Mouse (Mus musculus) left cerebral cortex, postnatal 36 days (tissue): ENCODE data around the gene Hoxb6. TPM values are rescaled to one million over a fixed set of nuclear protein-coding genes. Genes with fewer than 3 reads are reported as not detected.

Experiments used
- DNase-seq, 2 experiments: peaks; one replicate each; pipeline ENCODE4 v3.0.0; 2021 to 2022; ENCODE audit warnings: low spot score in 2 of 2, mixed read lengths in 1 of 2
- intact Hi-C: fragments of 180-260 bp; cut with DNase I; formaldehyde crosslinking; loops from one replicate; pipeline ENCODE4 v1.15.1; 2025
- microRNA-seq: library from miRNA; unstranded; fragments of <30 nt; microRNA quantifications from one replicate; pipeline ENCODE4 v1.2.0, GENCODE M21; 2022
- total RNA-seq, 2 experiments: library from RNA; stranded (reverse); gene quantifications; 2 replicates each; pipeline ENCODE4 v1.2.3; 2021

Hoxb6 gene
- total RNA-seq, 2 experiments from 2014 or later: not detected

GRCm38 (mm10) chr11:96344061-96344877 lies 52.0 kb downstream of the Hoxb6 start:
- intact Hi-C loops: no loop called here
- no peak for DNase-seq

GRCm38 (mm10) chr11:96344878-96345159 lies 52.5 kb downstream of the Hoxb6 start:
- DNase-seq: no peak
- intact Hi-C loops: no loop called here

- no peak for DNase-seq
- intact Hi-C loops: no loop called here
Measured at GRCm38 (mm10) chr11:96345220-96345892, 53.1 kb downstream of the Hoxb6 start.

- intact Hi-C loops: no loop called here
Measured at GRCm38 (mm10) chr11:96345893-96346806, 53.9 kb downstream of the Hoxb6 start.

GRCm38 (mm10) chr11:96346916-96347520 lies 54.7 kb downstream of the Hoxb6 start:
- no peak for DNase-seq
- intact Hi-C loops: no loop called here

More at GRCm38 (mm10) chr11:96345893-96346806, 53.9 kb downstream of the Hoxb6 start:
- DNase-seq: no peak

GRCm38 (mm10) chr11:96347717-96348116 lies 55.4 kb downstream of the Hoxb6 start:
- no peak for DNase-seq
- intact Hi-C loops: no loop called here

GRCm38 (mm10) chr11:96348141-96348928 lies 56.1 kb downstream of the Hoxb6 start:
- DNase-seq: no peak
- intact Hi-C loops: no loop called here

- intact Hi-C loops: no loop called here
- DNase-seq: no peak
Measured at GRCm38 (mm10) chr11:96348988-96349387, 56.7 kb downstream of the Hoxb6 start.

GRCm38 (mm10) chr11:96349491-96350340 lies 57.4 kb downstream of the Hoxb6 start:
- intact Hi-C loops: loop anchor here (2.0 kb wide), 1 partner anchor 149 kb away; no protein-coding TSS in a partner anchor
- no peak for DNase-seq

GRCm38 (mm10) chr11:96350341-96350624 lies 58.0 kb downstream of the Hoxb6 start, which contains the start of gene Hoxb2:
Gene Hoxb2 (plus strand): TSS chr11:96350525.
- intact Hi-C loops: loop anchor here (2.0 kb wide), 1 partner anchor 149 kb away; no protein-coding TSS in a partner anchor
- no peak for DNase-seq

GRCm38 (mm10) chr11:96350791-96351190 lies 58.5 kb downstream of the Hoxb6 start:
- DNase-seq: no peak
- intact Hi-C loops: loop anchor here (2.0 kb wide), 1 partner anchor 150 kb away; no protein-coding TSS in a partner anchor

Small RNA genes within 50 kb of the gene (microRNA-seq; reads per million reads assigned to microRNA genes)
- gene Mir10a (10.4 reads per million, percentile 30 among the genes with 10 or more reads in this experiment), gene Mir196a-1 (not detected)

Other genes starting within 250 kb of the Hoxb6 start
- gene Ube2z, start 227.1 kb upstream of the Hoxb6 start, total RNA-seq: 10 to 100 TPM; 55.4 to 56.7 TPM
- 100 to 1,000 TPM; 349 to 383 TPM for gene Atp5g1, start 216.8 kb upstream of the Hoxb6 start, total RNA-seq
- not detected for gene Calcoco2, start 180.5 kb upstream of the Hoxb6 start, total RNA-seq
- gene Ttll6, start 158.7 kb upstream of the Hoxb6 start, total RNA-seq: under 1 TPM in 1 of 2 experiments, not detected in 1; 0.10 TPM
- gene Hoxb13, start 98.2 kb upstream of the Hoxb6 start, total RNA-seq: not detected
- gene Hoxb9, start 21.0 kb upstream of the Hoxb6 start, total RNA-seq: not detected
- gene Hoxb8, start 10.6 kb upstream of the Hoxb6 start, total RNA-seq: not detected
- not detected for gene Hoxb7, start 5.9 kb upstream of the Hoxb6 start, total RNA-seq
- gene Hoxb5, start 10.9 kb downstream of the Hoxb6 start, total RNA-seq: not detected
- gene Hoxb4, start 25.8 kb downstream of the Hoxb6 start, total RNA-seq: not detected
- not detected for gene Hoxb3, start 30.9 kb downstream of the Hoxb6 start, total RNA-seq
- not detected for gene Hoxb2, start 58.0 kb downstream of the Hoxb6 start, total RNA-seq
- not detected for gene Hoxb1, start 73.3 kb downstream of the Hoxb6 start, total RNA-seq
- 1 to 10 TPM; 2.5 to 2.7 TPM for gene Skap1, start 172.1 kb downstream of the Hoxb6 start, total RNA-seq